ENCODE assay signal across 18 mouse cellular contexts in the genomic region with DNA sequence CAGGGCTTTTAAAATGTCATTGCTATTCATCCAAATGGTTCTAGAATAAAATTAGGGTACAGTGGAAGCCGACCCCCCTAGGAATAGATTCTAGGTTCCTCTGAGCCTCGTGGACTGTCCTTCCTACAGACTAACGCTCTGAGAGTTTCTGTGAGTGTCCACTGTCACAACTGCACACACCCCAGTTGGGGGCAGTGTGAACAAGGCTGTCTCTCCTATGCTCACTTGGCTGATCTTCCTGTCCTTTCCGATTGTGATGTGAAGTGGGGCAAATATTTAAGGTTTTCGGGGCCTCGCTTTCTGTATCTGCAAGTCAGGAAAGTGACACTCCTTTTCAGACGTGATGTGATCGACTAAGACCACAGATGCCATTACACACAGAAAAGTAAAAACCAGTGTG.
DNase-seq lines count a peak whose midpoint lies in the region; ATAC-seq and TF ChIP-seq lines count a peak whose summit lies in the region.
"Had no signal": no experiment of that assay in that cellular context is flagged by ENCODE, and none has a peak within 500 bp of the region (broad histone marks: within the 10 kb centered on the region; RNA-seq: fewer than 3 reads in every experiment).

No protein-coding gene starts in this region.

- no peak for DNase-seq in frontal cortex, postnatal 14 days (ENCODE audit: low spot score in 2 of 2)
- no peak for DNase-seq in left cerebral cortex, adult 2 months (ENCODE audit: extremely low spot score in 1 of 2, low spot score in 2 of 2)
- no peak for DNase-seq in left cerebral cortex, postnatal 14 days (ENCODE audit: low spot score in 2 of 2)
- DNase-seq in 416B (ENCODE audit: low read depth), result peak; percentile 40
- peak; percentile 10 for DNase-seq in adipocyte (ENCODE audit: low spot score)
- DNase-seq in adrenal gland, postnatal 36 days, result no peak
- DNase-seq: cerebellum, adult 8-10 months; kidney, postnatal 25 days; thymus, adult 18-20 months had no signal

- H3K4me3 ChIP-seq in left cerebral cortex, adult 2 months, result no peak overlapping the region
- H3K4me3 ChIP-seq: embryonic facial prominence, embryonic 10.5 days; erythroblast, embryonic 14.5 days; heart, embryonic 12.5 days; hindbrain, embryonic 10.5 days; midbrain, embryonic 15.5 days had no signal

- TF ChIP-seq CTCF in left cerebral cortex, adult 2 months (IDR thresholded peaks at IDR 0.05), result peak; percentile 44

- ATAC-seq in frontal cortex, adult (ENCODE audit: low TSS enrichment), result peak; percentile 72; the same call in 1 of the 2 replicates
- ATAC-seq: activated CD4-positive, CD25-positive, alpha-beta regulatory T cell, adult 4 months; CD4-positive, CD25-positive, alpha-beta regulatory T cell, adult 4 months; midbrain, embryonic 15.5 days had no signal

- intact Hi-C loops in left cerebral cortex, adult 2 months (cut with DNase I), result loop anchor here (2.0 kb wide), 1 partner anchor 40 kb away; no protein-coding TSS in a partner anchor
- intact Hi-C loops in left cerebral cortex, postnatal 14 days (cut with DNase I), result no loop called here

- no peak overlapping the region for H3K27ac ChIP-seq in left cerebral cortex, adult 2 months
- H3K27ac ChIP-seq: embryonic facial prominence, embryonic 10.5 days; hindbrain, embryonic 10.5 days; macrophage; midbrain, embryonic 15.5 days had no signal

Comparison
In these comparisons a context has a peak if more than half of its experiments do, and no peak if none do; other contexts are left out.
1. DNase-seq: peak in 416B (single experiment) and adipocyte (single experiment); none in frontal cortex, postnatal 14 days (0 of 2), left cerebral cortex, adult 2 months (0 of 2), left cerebral cortex, postnatal 14 days (0 of 2) and adrenal gland, postnatal 36 days (0 of 2).